Mouse (Mus musculus): Measurements from ENCODE around the gene Hspa12b. TPM values are rescaled to one million over a fixed set of nuclear protein-coding genes. Genes with fewer than 3 reads are reported as not detected.

Gene Hspa12b
- polyA plus RNA-seq, 1 experiment, result 8.0 TPM

- no peak for TF ChIP-seq CTCF (IDR thresholded peaks at IDR 0.05; ENCODE audit: borderline replicate concordance, insufficient read depth, low read depth, low read length)
- TF ChIP-seq POLR2A (IDR thresholded peaks at IDR 0.05; ENCODE audit: borderline replicate concordance, insufficient read depth, low read length), result no peak
- DNase-seq, result no peak
- Histone ChIP-seq H3K4me1 (ENCODE audit: control insufficient read depth, insufficient read depth, low read length) (peaks cover 6% of the 10 kb centered on the region; the same call in 1 of the 2 replicates), H3K27me3 (ENCODE audit: control insufficient read depth, insufficient read depth, low read length) (no peaks in the 10 kb centered on the region), H3K27ac (ENCODE audit: insufficient read depth, low read length) (no peak overlapping the region), H3K4me3 (replicated peaks; ENCODE audit: insufficient read depth, low read depth, low read length) (no peak overlapping the region)
- WGBS, result 50% methylated on average over 5 of the region's 5 CpGs
These were observed 62.6 kb downstream of the Hspa12b start for GRCm38 (mm10) chr2:131189521-131190309.

- Histone ChIP-seq H3K4me3 (replicated peaks; ENCODE audit: insufficient read depth, low read depth, low read length) (no peak overlapping the region), H3K27me3 (ENCODE audit: control insufficient read depth, insufficient read depth, low read length) (no peaks in the 10 kb centered on the region), H3K4me1 (ENCODE audit: control insufficient read depth, insufficient read depth, low read length) (peaks cover 6% of the 10 kb centered on the region; the same call in 1 of the 2 replicates), H3K27ac (ENCODE audit: insufficient read depth, low read length) (no peak overlapping the region)
- 47% methylated on average over 10 of the region's 10 CpGs for WGBS
- TF ChIP-seq POLR2A (IDR thresholded peaks at IDR 0.05; ENCODE audit: borderline replicate concordance, insufficient read depth, low read length), result no peak
- no peak for TF ChIP-seq CTCF (IDR thresholded peaks at IDR 0.05; ENCODE audit: borderline replicate concordance, insufficient read depth, low read depth, low read length)
- DNase-seq, result no peak
These were observed 63.4 kb downstream of the Hspa12b start for GRCm38 (mm10) chr2:131190344-131191004.

- WGBS, result 67% methylated on average over 7 of the region's 7 CpGs
- peaks cover 3% of the 10 kb centered on the region; the same call in 1 of the 2 replicates for H3K4me1 ChIP-seq (ENCODE audit: control insufficient read depth, insufficient read depth, low read length)
- no peak overlapping the region for H3K27ac ChIP-seq (ENCODE audit: insufficient read depth, low read length)
- DNase-seq, result no peak
- no peak overlapping the region for H3K4me3 ChIP-seq (replicated peaks; ENCODE audit: insufficient read depth, low read depth, low read length)
- H3K27me3 ChIP-seq (ENCODE audit: control insufficient read depth, insufficient read depth, low read length), result no peaks in the 10 kb centered on the region
- TF ChIP-seq CTCF (IDR thresholded peaks at IDR 0.05; ENCODE audit: borderline replicate concordance, insufficient read depth, low read depth, low read length), result no peak
These were observed 63.9 kb downstream of the Hspa12b start for GRCm38 (mm10) chr2:131191005-131191390.

Other genes starting within 250 kb of the Hspa12b start
- 64.9 and 71.1 TPM in 2 replicates for gene 4930402H24Rik, start 220.9 kb upstream of the Hspa12b start, polyA plus RNA-seq (2012; rRNA removed)
- gene Atrn, start 220.8 kb upstream of the Hspa12b start, polyA plus RNA-seq (2012; rRNA removed), result 48.2 and 50.2 TPM in 2 replicates
- gene Gfra4, start 84.2 kb upstream of the Hspa12b start, polyA plus RNA-seq (2012; rRNA removed), result 75.1 and 87.0 TPM in 2 replicates
- gene Adam33, start 63.5 kb upstream of the Hspa12b start, polyA plus RNA-seq (2012; rRNA removed), result 1.5 and 3.6 TPM in 2 replicates
- gene Siglec1, start 40.5 kb upstream of the Hspa12b start, polyA plus RNA-seq (2012; rRNA removed), result 0.07 and 0.17 TPM in 2 replicates
- gene Gm11037, start 6.2 kb downstream of the Hspa12b start, polyA plus RNA-seq (2012; rRNA removed), result not detected in 2 replicates
- 137 and 143 TPM in 2 replicates for gene 1700037H04Rik, start 32.8 kb downstream of the Hspa12b start, polyA plus RNA-seq (2012; rRNA removed)
- gene Cenpb, start 52.8 kb downstream of the Hspa12b start, polyA plus RNA-seq (2012; rRNA removed), result 66.2 and 72.5 TPM in 2 replicates
- gene Cdc25b, start 59.7 kb downstream of the Hspa12b start, polyA plus RNA-seq (2012; rRNA removed), result 25.7 and 26.4 TPM in 2 replicates
- gene Spef1, start 60.0 kb downstream of the Hspa12b start, polyA plus RNA-seq (2012; rRNA removed), result 9.9 and 10.2 TPM in 2 replicates
- gene Ap5s1, start 79.8 kb downstream of the Hspa12b start, polyA plus RNA-seq (2012; rRNA removed), result 43.7 and 44.7 TPM in 2 replicates
- 11.6 and 12.6 TPM in 2 replicates for gene Mavs, start 106.8 kb downstream of the Hspa12b start, polyA plus RNA-seq (2012; rRNA removed)
- 35.6 and 36.7 TPM in 2 replicates for gene Pank2, start 135.2 kb downstream of the Hspa12b start, polyA plus RNA-seq (2012; rRNA removed)
- gene Rnf24, start 225.6 kb downstream of the Hspa12b start, polyA plus RNA-seq (2012; rRNA removed), result 14.5 and 14.6 TPM in 2 replicates

Data from cerebellum, adult 2 months (tissue).